Mouse (Mus musculus): ENCODE measurements at regions not wholly inside any gene's neighbourhood (a gene's known extent, or its start where the extent isn't known, plus 50 kb on each side); places are given as distances from the start of the nearest gene placed in this dataset.
A peak's percentile ranks its signal among the peaks of the same experiment; 100 is the strongest.

GRCm38 (mm10) chrX:166945476-166945875, 263.6 kb downstream of the Tmsb4x start:
- Histone ChIP-seq H3K9me3 (no peaks in the 10 kb centered on the region), H3K27ac (no peak overlapping the region), H3K4me3 (no peak overlapping the region), H3K27me3 (ENCODE audit: insufficient read depth, poor library complexity, severe bottlenecking) (0 out of 2 replicates have a peak, but pooled peaks cover 6% of the 10 kb centered on the region), H3K4me1 (no peaks in the 10 kb centered on the region), H3K36me3 (no peaks in the 10 kb centered on the region)
- WGBS = 64% methylated on average over 1 of the region's 1 CpGs
- DNase-seq (ENCODE audit: low spot score) = no peak

- H3K27me3 ChIP-seq (ENCODE audit: insufficient read depth, poor library complexity, severe bottlenecking) = peaks cover 11% of the 10 kb centered on the region; the same call in 1 of the 2 replicates
- no peaks in the 10 kb centered on the region for H3K9me3 ChIP-seq
- no peak overlapping the region for H3K27ac ChIP-seq
- WGBS = 68% methylated on average over 2 of the region's 2 CpGs
- no peak overlapping the region for H3K4me3 ChIP-seq
- H3K36me3 ChIP-seq = no peaks in the 10 kb centered on the region
- no peak for DNase-seq (ENCODE audit: low spot score)
- 0 out of 2 replicates have a peak, but pooled peaks cover 6% of the 10 kb centered on the region for H3K4me1 ChIP-seq
These were observed 275.3 kb downstream of the Tmsb4x start for GRCm38 (mm10) chrX:166933766-166934165.

- no peak overlapping the region for H3K27ac ChIP-seq
These were observed 276.6 kb downstream of the Tmsb4x start for GRCm38 (mm10) chrX:166932472-166932871.

GRCm38 (mm10) chrX:166931048-166931447, 278.1 kb downstream of the Tmsb4x start:
- Histone ChIP-seq H3K4me3 (no peak overlapping the region), H3K36me3 (no peaks in the 10 kb centered on the region), H3K9me3 (no peaks in the 10 kb centered on the region), H3K27me3 (ENCODE audit: insufficient read depth, poor library complexity, severe bottlenecking) (peaks cover under 1% of the 10 kb centered on the region; the same call in 1 of the 2 replicates), H3K27ac (peak overlapping the region; percentile 10; the same call in 1 of the 2 replicates), H3K4me1 (0 out of 2 replicates have a peak, but pooled peaks cover 6% of the 10 kb centered on the region)
- DNase-seq (ENCODE audit: low spot score) = peak; percentile 72
- 34% methylated on average over 4 of the region's 4 CpGs for WGBS

More at GRCm38 (mm10) chrX:166932472-166932871, 276.6 kb downstream of the Tmsb4x start:
- H3K4me1 ChIP-seq = 0 out of 2 replicates have a peak, but pooled peaks cover 6% of the 10 kb centered on the region
- peaks cover 4% of the 10 kb centered on the region; the same call in 1 of the 2 replicates for H3K27me3 ChIP-seq (ENCODE audit: insufficient read depth, poor library complexity, severe bottlenecking)
- DNase-seq (ENCODE audit: low spot score) = no peak
- H3K36me3 ChIP-seq = no peaks in the 10 kb centered on the region
- no peaks in the 10 kb centered on the region for H3K9me3 ChIP-seq
- no peak overlapping the region for H3K4me3 ChIP-seq

GRCm38 (mm10) chrX:166929716-166930420, 279.2 kb downstream of the Tmsb4x start:
- no peak for DNase-seq (ENCODE audit: low spot score)
- no peak overlapping the region for H3K27ac ChIP-seq
- 47% methylated on average over 6 of the region's 6 CpGs for WGBS
- no peak overlapping the region for H3K4me3 ChIP-seq
- no peaks in the 10 kb centered on the region for H3K36me3 ChIP-seq
- H3K27me3 ChIP-seq (ENCODE audit: insufficient read depth, poor library complexity, severe bottlenecking) = peaks cover 9% of the 10 kb centered on the region; the same call in 1 of the 2 replicates
- no peaks in the 10 kb centered on the region for H3K9me3 ChIP-seq
- H3K4me1 ChIP-seq = 0 out of 2 replicates have a peak, but pooled peaks cover 6% of the 10 kb centered on the region

GRCm38 (mm10) chrX:166915356-166915953, 293.7 kb downstream of the Tmsb4x start:
- peaks cover 8% of the 10 kb centered on the region for H3K27me3 ChIP-seq (ENCODE audit: insufficient read depth, poor library complexity, severe bottlenecking)
- no peak overlapping the region for H3K27ac ChIP-seq
- H3K9me3 ChIP-seq = peaks cover 3% of the 10 kb centered on the region; the same call in 1 of the 2 replicates
- H3K4me3 ChIP-seq = no peak overlapping the region
- no peaks in the 10 kb centered on the region for H3K36me3 ChIP-seq
- no peaks in the 10 kb centered on the region for H3K4me1 ChIP-seq
- 65% methylated on average over 2 of the region's 2 CpGs for WGBS
- DNase-seq (ENCODE audit: low spot score) = no peak

GRCm38 (mm10) chrX:166906602-166907001, 302.5 kb downstream of the Tmsb4x start:
- H3K36me3 ChIP-seq = no peaks in the 10 kb centered on the region
- peaks cover 4% of the 10 kb centered on the region; the same call in 1 of the 2 replicates for H3K27me3 ChIP-seq (ENCODE audit: insufficient read depth, poor library complexity, severe bottlenecking)
- peaks cover 3% of the 10 kb centered on the region; the same call in 1 of the 2 replicates for H3K9me3 ChIP-seq
- no peak for DNase-seq (ENCODE audit: low spot score)
- H3K27ac ChIP-seq = no peak overlapping the region
- no peak overlapping the region for H3K4me3 ChIP-seq
- 63% methylated on average over 6 of the region's 6 CpGs for WGBS
- H3K4me1 ChIP-seq = no peaks in the 10 kb centered on the region

- no peak overlapping the region for H3K27ac ChIP-seq
- H3K4me1 ChIP-seq = no peaks in the 10 kb centered on the region
- DNase-seq (ENCODE audit: low spot score) = no peak
- 76% methylated on average over 6 of the region's 6 CpGs for WGBS
- H3K4me3 ChIP-seq = no peak overlapping the region
- no peaks in the 10 kb centered on the region for H3K36me3 ChIP-seq
- H3K27me3 ChIP-seq (ENCODE audit: insufficient read depth, poor library complexity, severe bottlenecking) = peaks cover 7% of the 10 kb centered on the region; the same call in 1 of the 2 replicates
- no peaks in the 10 kb centered on the region for H3K9me3 ChIP-seq
These were observed 308.4 kb downstream of the Tmsb4x start for GRCm38 (mm10) chrX:166900761-166901160.

GRCm38 (mm10) chrX:166895199-166895598, 309.7 kb upstream of the Egfl6 start:
- DNase-seq (ENCODE audit: low spot score) = peak; percentile 68
- peaks cover 4% of the 10 kb centered on the region; the same call in 1 of the 2 replicates for H3K27me3 ChIP-seq (ENCODE audit: insufficient read depth, poor library complexity, severe bottlenecking)
- H3K36me3 ChIP-seq = no peaks in the 10 kb centered on the region
- no peaks in the 10 kb centered on the region for H3K4me1 ChIP-seq
- no peaks in the 10 kb centered on the region for H3K9me3 ChIP-seq
- WGBS = 46% methylated on average over 2 of the region's 2 CpGs
- no peak overlapping the region for H3K27ac ChIP-seq
- H3K4me3 ChIP-seq = no peak overlapping the region

- Histone ChIP-seq H3K4me1 (no peaks in the 10 kb centered on the region), H3K27ac (no peak overlapping the region), H3K9me3 (no peaks in the 10 kb centered on the region), H3K4me3 (no peak overlapping the region), H3K36me3 (no peaks in the 10 kb centered on the region), H3K27me3 (ENCODE audit: insufficient read depth, poor library complexity, severe bottlenecking) (no peaks in the 10 kb centered on the region)
- DNase-seq (ENCODE audit: low spot score) = no peak
These were observed 300.9 kb upstream of the Egfl6 start for GRCm38 (mm10) chrX:166886417-166886816.

- H3K4me3 ChIP-seq = no peak overlapping the region
- H3K27me3 ChIP-seq (ENCODE audit: insufficient read depth, poor library complexity, severe bottlenecking) = no peaks in the 10 kb centered on the region; the same call in 1 of the 2 replicates
- H3K9me3 ChIP-seq = no peaks in the 10 kb centered on the region
- H3K36me3 ChIP-seq = no peaks in the 10 kb centered on the region
- H3K4me1 ChIP-seq = no peaks in the 10 kb centered on the region
- H3K27ac ChIP-seq = no peak overlapping the region
- DNase-seq (ENCODE audit: low spot score) = no peak
- 83% methylated on average over 5 of the region's 5 CpGs for WGBS
These were observed 284.0 kb upstream of the Egfl6 start for GRCm38 (mm10) chrX:166869515-166869914.

GRCm38 (mm10) chrX:166867692-166868091, 282.2 kb upstream of the Egfl6 start:
- no peak overlapping the region for H3K27ac ChIP-seq
- H3K36me3 ChIP-seq = no peaks in the 10 kb centered on the region
- H3K9me3 ChIP-seq = no peaks in the 10 kb centered on the region
- H3K4me3 ChIP-seq = no peak overlapping the region
- no peaks in the 10 kb centered on the region for H3K4me1 ChIP-seq
- WGBS = 58% methylated on average over 2 of the region's 2 CpGs
- no peak for DNase-seq (ENCODE audit: low spot score)
- H3K27me3 ChIP-seq (ENCODE audit: insufficient read depth, poor library complexity, severe bottlenecking) = no peaks in the 10 kb centered on the region; the same call in 1 of the 2 replicates

Measured in heart, embryonic 10.5 days (tissue).